Mouse (Mus musculus): ENCODE data around the gene Oxct2a. TPM values are rescaled to one million over a fixed set of nuclear protein-coding genes. Genes with fewer than 3 reads are reported as not detected.

Gene Oxct2a
- polyA plus RNA-seq (2021; fragmentation: Nextera tagmentation) = not detected in 2 replicates
- long read RNA-seq, experiment 1 = 0 reads
- long read RNA-seq, experiment 2 = 0 reads

GRCm38 (mm10) chr4:123323534-123323933 is at the start of gene Oxct2a:
Gene Oxct2a (minus strand): TSS chr4:123323634.

DNA sequence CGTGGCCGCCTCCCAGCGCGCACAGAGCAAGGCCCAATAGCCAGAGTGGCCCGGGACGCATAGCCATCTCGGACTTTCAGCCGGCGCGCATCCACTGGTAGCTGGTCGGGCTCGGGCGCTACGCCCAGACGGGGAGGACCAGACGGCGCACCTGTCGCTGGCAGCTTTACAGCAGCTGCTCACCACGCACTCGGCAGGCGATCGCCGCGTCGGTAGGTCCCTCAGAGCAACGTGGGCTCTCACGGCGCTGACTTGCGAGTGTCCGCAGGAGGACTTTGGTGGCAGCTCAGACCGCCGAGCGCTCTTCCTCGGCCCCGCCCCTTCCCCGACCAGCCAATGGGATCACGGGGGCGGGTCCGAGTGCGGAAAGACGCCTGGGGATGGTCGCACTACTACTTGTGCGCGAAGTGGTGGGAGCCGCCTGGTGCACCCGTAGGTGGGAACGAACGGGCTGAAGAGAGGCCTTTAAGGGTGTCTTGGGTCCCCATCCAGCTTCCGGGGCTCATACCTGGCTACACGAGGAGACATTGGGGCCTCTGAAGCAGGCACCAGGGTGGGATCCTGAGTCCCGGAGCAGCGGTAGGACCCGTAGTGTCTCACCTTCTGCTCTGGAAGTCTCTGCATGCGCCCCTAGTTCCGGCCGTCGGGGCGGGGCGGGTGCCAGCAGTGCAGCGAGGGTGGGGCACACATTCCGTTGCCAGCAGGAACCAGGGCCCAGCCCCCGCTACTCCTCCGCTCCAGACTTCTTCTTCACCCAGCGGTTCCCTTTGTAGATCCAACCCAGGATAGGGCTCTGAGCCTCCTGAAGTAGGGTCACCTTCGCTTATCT is 19.4 kb upstream of the Oxct2a start, which contains the start of gene Bmp8a:
Gene Bmp8a (minus strand): TSS at position 611 of the 829 bp plus-strand sequence.

Other genes starting within 250 kb of the Oxct2a start
- gene Bmp8b, start 218.5 kb downstream of the Oxct2a start, polyA plus RNA-seq (2021; fragmentation: Nextera tagmentation) = 0.04 TPM in 1 of 2 replicates, not detected in the other
- 0.26 and 0.29 TPM in 2 replicates for gene Oxct2b, start 207.4 kb downstream of the Oxct2a start, polyA plus RNA-seq (2021; fragmentation: Nextera tagmentation)
- gene Ppie, start 183.7 kb downstream of the Oxct2a start, polyA plus RNA-seq (2021; fragmentation: Nextera tagmentation) = 41.2 and 44.0 TPM in 2 replicates
- gene Hpcal4, start 140.4 kb downstream of the Oxct2a start, polyA plus RNA-seq (2021; fragmentation: Nextera tagmentation) = 354 and 400 TPM in 2 replicates
- gene Nt5c1a, start 122.1 kb downstream of the Oxct2a start, polyA plus RNA-seq (2021; fragmentation: Nextera tagmentation) = 12.6 and 16.2 TPM in 2 replicates
- 1.1 and 2.9 TPM in 2 replicates for gene Heyl, start 90.1 kb downstream of the Oxct2a start, polyA plus RNA-seq (2021; fragmentation: Nextera tagmentation)
- 7.3 and 7.6 TPM in 2 replicates for gene Pabpc4, start 61.3 kb downstream of the Oxct2a start, polyA plus RNA-seq (2021; fragmentation: Nextera tagmentation)
- not detected in 2 replicates for gene Bmp8a, start 19.6 kb upstream of the Oxct2a start, polyA plus RNA-seq (2021; fragmentation: Nextera tagmentation)